Mouse (Mus musculus) hindbrain, embryonic 13.5 days (tissue): ENCODE results near the gene Gm6812. TPM values are rescaled to one million over a fixed set of nuclear protein-coding genes. Genes with fewer than 3 reads are reported as not detected.
"Not testable (repeated sequence)": the region's sequence is repeated elsewhere in the genome, so short reads cannot be mapped to it uniquely, and the experiment has no call there.

Experiments
- ATAC-seq: fragments of 200-750 bp; cut with Nextera tagmentation; 2 replicates; pipeline ENCODE4 v1.8.0; 2017; ENCODE audit warnings: moderate TSS enrichment; ENCODE audit not compliant: low FRiP score
- H3K27ac ChIP-seq: fragments of 300-500 bp; sonication (generic); 2 replicates; pipeline ENCODE4 v1.5.1; 2015; ENCODE audit warnings: inconsistent platforms, mild to moderate bottlenecking, moderate library complexity
- H3K27me3 ChIP-seq: fragments of 300-500 bp; sonication (generic); 2 replicates; pipeline ENCODE4 v1.6.1; 2015; ENCODE audit warnings: mild to moderate bottlenecking, inconsistent platforms
- H3K36me3 ChIP-seq: fragments of 300-500 bp; sonication (generic); 2 replicates; pipeline ENCODE4 v1.6.1; 2015; ENCODE audit warnings: mild to moderate bottlenecking, inconsistent platforms
- H3K4me1 ChIP-seq: fragments of 300-500 bp; sonication (generic); replicated peaks from 2 replicates; pipeline ENCODE4 v1.6.1; 2015; ENCODE audit warnings: inconsistent platforms
- H3K4me2 ChIP-seq: fragments of 300-500 bp; sonication (generic); 2 replicates; pipeline ENCODE4 v1.6.1; 2015; ENCODE audit warnings: inconsistent platforms, mild to moderate bottlenecking, moderate library complexity
- H3K4me3 ChIP-seq: fragments of 300-500 bp; sonication (generic); 2 replicates; pipeline ENCODE4 v1.5.1; 2015; ENCODE audit warnings: mild to moderate bottlenecking, inconsistent platforms
- H3K9ac ChIP-seq: fragments of 300-500 bp; sonication (generic); 2 replicates; pipeline ENCODE4 v1.6.1; 2015; ENCODE audit warnings: mild to moderate bottlenecking, inconsistent platforms
- H3K9me3 ChIP-seq: fragments of 300-500 bp; sonication (generic); 2 replicates; pipeline ENCODE4 v1.6.1; 2016; ENCODE audit warnings: inconsistent platforms
- WGBS: fragments of 180-500 bp; shearing (Covaris S2); methylation state at CpG from one replicate; pipeline ENCODE4 v1.1.7; 2015; 5-methylcytosine and 5-hydroxymethylcytosine counted together
- polyA plus RNA-seq: library from polyadenylated mRNA; unstranded; fragments of >200 nt; fragmentation: Nextera tagmentation; extraction: Ambion mirVana; gene quantifications from 2 replicates; pipeline ENCODE4 v1.2.1, GENCODE M21; 2015

Gm6812 gene
- not detected in 2 replicates for polyA plus RNA-seq

DNA sequence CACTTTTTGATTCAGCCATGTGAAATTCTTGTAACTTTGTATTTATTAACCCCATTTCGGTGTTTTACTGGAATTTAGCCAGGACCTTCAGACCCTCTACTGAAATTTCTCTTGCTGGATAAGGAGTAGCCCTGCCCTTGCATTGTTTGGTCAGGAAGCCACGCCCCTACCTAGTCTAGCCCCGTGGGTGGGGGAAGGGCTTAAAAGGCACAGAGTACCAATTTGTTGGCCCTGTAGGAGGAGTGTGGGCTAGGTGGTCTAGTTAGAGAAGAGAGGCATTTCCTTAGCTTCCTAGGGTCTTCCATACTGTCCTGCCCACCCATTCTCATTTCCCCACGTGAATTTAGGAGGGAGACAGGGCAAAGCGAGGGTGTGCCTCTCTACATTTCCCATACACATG is at the start of gene Gm6812:
Gm6812 (minus strand) TSS at position 101 of the 400 bp plus-strand sequence.
- not testable (repeated sequence) for H3K4me1 ChIP-seq, H3K9me3 ChIP-seq, H3K36me3 ChIP-seq, H3K27me3 ChIP-seq, H3K9ac ChIP-seq, H3K4me3 ChIP-seq, ATAC-seq, H3K27ac ChIP-seq, H3K4me2 ChIP-seq
- 66% methylated on average over 5 of the region's 5 CpGs for WGBS

DNA sequence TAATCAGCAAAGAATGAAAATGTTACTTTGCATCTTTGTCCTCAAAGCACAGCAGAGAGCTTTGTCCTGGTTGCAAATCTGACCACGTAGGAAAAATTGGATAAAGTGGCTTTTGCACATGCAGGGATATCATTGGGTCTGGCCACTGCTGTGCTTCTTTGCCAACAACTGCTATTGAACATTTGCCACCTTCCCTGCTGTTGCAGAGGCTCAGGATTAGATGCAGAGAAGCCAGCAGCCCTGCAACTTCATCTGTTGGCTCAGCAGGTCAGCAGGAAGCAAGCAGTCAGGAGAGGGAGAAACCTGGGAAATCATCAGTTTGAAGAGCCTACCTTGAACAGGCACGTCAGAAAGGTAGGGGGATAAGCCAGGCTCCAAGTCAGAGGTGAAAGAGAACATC is 27.7 kb downstream of the Gm6812 start:
- Histone ChIP-seq H3K27me3 (no peaks in the 10 kb centered on the region), H3K4me3 (no peak overlapping the region), H3K4me2 (no peak overlapping the region), H3K9me3 (no peaks in the 10 kb centered on the region), H3K9ac (no peak overlapping the region), H3K4me1 (no peaks in the 10 kb centered on the region), H3K36me3 (no peaks in the 10 kb centered on the region), H3K27ac (no peak overlapping the region)
- ATAC-seq, result no peak
- 46% methylated on average over 2 of the region's 2 CpGs for WGBS

Other genes starting within 250 kb of the Gm6812 start
- 52.2 and 53.5 TPM in 2 replicates for gene Fmr1, start 214.5 kb downstream of the Gm6812 start, polyA plus RNA-seq
- 0.26 TPM in 1 of 2 replicates, not detected in the other for gene Fmr1nb, start 131.2 kb downstream of the Gm6812 start, polyA plus RNA-seq
- gene Gm14698, start 72.0 kb downstream of the Gm6812 start, polyA plus RNA-seq, result 2.4 and 3.2 TPM in 2 replicates